Mouse (Mus musculus) kidney, postnatal 10 days (tissue): ENCODE measurements around the gene Gabra5.
A peak's percentile ranks its signal among the peaks of the same experiment; 100 is the strongest.

Experiments used
- DNase-seq: peaks from one replicate; pipeline ENCODE4 v3.0.0; 2021; ENCODE audit warnings: mixed read lengths

Gabra5 gene

GRCm38 (mm10) chr7:57509681-57510141 is at the start of gene Gabra5:
TSS of gene Gabra5 (minus strand) at chr7:57510059.
- peak; percentile 6 for DNase-seq

GRCm38 (mm10) chr7:57538565-57538964 is 28.7 kb upstream of the Gabra5 start:
- DNase-seq = no peak

- DNase-seq = no peak
Measured at GRCm38 (mm10) chr7:57532676-57533075, 22.8 kb upstream of the Gabra5 start.

- DNase-seq = no peak
Measured at GRCm38 (mm10) chr7:57529954-57530353, 20.1 kb upstream of the Gabra5 start.

DNA sequence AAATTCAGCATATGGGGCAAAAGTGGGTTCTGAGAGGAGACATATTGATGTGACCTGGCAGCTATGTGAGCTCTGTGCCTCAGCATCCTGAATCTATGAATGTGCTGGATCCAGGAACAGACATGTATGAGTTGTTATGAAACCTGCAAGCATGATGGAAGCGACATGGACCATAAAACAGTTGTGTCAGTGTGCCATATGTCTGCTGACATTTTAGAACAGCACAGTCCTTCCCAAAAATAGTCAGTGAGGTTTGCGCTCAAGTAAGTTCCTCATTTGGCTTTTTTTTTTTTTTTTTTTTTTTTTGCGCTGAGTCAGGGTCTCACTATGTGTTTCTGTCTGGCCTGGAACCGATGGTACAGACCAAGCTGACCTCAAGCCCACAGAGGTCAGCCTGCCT is 19.6 kb upstream of the Gabra5 start:
- no peak for DNase-seq

- DNase-seq = peak; percentile 16
Measured at GRCm38 (mm10) chr7:57512955-57513354, 3.1 kb upstream of the Gabra5 start.

GRCm38 (mm10) chr7:57508860-57509632 is 813 bp downstream of the Gabra5 start:
- DNase-seq = no peak

DNA sequence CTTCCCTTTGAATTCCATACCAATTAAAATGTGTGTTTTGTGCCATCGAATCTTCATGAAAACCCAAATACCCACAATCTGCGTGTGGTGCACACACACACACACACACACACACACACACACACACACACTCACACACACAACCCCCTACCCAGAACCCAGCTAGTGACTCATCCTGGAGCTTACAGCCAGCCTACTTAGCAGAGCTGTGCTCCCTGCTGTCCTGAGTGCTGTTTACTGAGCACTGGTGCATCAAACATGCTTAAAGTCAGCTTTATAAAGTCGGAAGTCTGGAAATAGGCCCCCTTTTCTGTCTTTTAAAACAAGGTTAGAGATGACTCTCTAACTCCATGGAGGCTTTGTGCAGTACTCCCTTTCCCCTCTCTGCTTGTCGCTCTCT is 7.0 kb downstream of the Gabra5 start:
- DNase-seq = no peak

- no peak for DNase-seq
Measured at GRCm38 (mm10) chr7:57491795-57492194, 18.1 kb downstream of the Gabra5 start.

GRCm38 (mm10) chr7:57486907-57487306 is 23.0 kb downstream of the Gabra5 start:
- DNase-seq = no peak

DNA sequence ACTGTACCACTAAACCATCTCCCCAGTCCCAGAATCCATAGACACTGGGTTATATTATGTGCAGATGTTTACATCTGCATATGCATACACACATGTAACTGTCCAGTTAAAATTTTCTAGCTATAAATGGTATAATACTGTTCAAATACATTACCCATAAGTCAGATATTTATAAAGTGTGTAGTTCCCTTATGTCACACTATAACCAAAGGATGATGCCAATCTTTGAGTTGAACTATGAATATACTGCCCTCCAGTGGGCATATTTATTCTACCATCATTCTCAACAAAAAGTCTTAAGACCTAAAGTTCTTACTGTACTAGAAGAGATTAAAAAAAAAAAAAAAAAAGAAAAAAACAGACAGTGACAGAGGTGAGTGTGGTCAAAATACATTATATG is 27.0 kb downstream of the Gabra5 start:
- DNase-seq = no peak

- peak; percentile 62 for DNase-seq
Measured at GRCm38 (mm10) chr7:57473811-57474525, 35.9 kb downstream of the Gabra5 start.

- no peak for DNase-seq
Measured at GRCm38 (mm10) chr7:57471316-57471715, 38.5 kb downstream of the Gabra5 start.

- no peak for DNase-seq
Measured at GRCm38 (mm10) chr7:57460354-57460753, 49.5 kb downstream of the Gabra5 start.

DNA sequence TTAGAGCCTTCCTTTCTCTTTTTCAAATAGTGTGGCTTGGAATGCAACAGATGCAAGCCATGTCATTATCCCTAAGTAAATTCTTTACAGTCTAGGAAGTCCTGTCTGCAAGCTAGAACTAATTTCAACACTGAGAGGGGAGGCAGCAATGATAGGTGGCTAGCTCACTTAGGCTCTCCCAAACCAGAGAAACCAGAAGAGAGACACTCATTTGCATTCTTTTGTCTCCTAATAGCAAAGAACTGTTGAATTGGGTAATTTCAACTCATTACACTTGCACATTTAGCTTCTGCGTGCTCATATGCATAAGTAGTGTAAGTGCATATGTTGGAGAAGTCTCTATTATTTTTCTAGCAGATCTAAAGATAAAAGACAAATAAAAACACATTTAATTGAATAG is 61.6 kb downstream of the Gabra5 start:
- no peak for DNase-seq

- no peak for DNase-seq
Measured at GRCm38 (mm10) chr7:57422675-57423074, 87.2 kb downstream of the Gabra5 start.

DNA sequence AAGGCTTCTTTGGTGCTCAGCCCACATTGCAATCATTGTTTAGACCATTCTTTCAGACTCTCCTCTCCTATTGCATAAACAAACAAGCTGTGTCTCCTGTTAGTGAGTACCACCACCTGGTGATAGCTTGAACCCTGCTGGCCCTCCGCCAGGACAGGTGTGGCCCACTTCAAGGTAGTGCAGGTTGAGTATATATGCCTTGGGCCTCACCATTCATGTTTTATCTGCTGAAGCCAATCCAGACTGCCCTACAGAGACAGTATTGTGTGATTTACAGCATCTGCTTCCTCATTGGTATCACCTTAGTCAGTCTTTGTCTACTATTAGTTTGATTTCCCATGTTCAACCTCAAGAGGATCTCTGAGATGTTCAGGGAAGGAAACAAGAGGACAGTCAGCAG is 88.8 kb downstream of the Gabra5 start:
- DNase-seq = no peak

- DNase-seq = no peak
Measured at GRCm38 (mm10) chr7:57419392-57419791, 90.5 kb downstream of the Gabra5 start, which contains the start of gene Gabrb3. TSS of gene Gabrb3 (plus strand) at chr7:57419692.

DNA sequence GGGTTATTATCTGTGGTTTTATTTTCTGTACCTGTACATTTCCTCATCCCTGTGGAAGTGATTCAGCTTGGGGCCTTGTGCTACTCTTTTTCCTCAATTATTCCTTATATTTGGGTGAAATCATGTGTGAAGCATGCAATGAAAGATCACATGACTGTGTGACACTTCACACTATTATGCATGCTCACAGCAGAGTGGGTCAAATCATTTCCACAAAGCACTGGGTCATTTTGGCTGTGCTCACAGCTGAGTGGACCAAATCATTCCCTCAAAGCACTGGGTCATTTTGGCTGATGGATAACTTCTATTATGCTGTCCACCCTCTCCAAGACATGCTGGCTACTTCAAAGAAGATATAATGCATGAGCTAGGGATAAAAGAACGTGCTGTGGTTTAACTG is 97.0 kb downstream of the Gabra5 start:
- DNase-seq = no peak

GRCm38 (mm10) chr7:57411163-57411562 is 98.7 kb downstream of the Gabra5 start:
- no peak for DNase-seq

GRCm38 (mm10) chr7:57393551-57393950 is 116.3 kb downstream of the Gabra5 start:
- no peak for DNase-seq

DNA sequence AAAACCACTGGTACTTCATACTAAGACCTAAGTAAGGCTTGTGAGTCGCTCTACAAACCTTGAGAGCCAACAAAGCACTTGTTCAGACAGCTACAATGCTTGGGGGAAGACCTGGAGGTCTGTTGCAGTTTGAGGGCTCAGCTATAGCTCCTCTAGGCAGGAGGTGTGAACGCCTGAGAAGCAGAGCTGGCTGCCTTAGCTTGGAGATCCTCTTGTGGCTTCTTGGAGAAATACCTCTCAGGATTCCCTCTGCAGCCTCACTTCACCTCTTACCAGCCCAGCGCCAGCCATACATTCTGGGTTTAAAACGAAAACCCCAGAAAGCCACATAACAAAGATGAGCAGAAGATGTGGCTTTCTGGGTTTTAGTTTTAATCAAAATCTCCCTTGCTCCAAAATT is 119.8 kb downstream of the Gabra5 start:
- DNase-seq = no peak

- no peak for DNase-seq
Measured at GRCm38 (mm10) chr7:57387341-57387654, 122.6 kb downstream of the Gabra5 start.
